Mouse (Mus musculus) heart, embryonic 14.5 days (tissue): ENCODE data around the gene Cipc. TPM values are rescaled to one million over a fixed set of nuclear protein-coding genes. Genes with fewer than 3 reads are reported as not detected.

Experiments used
- ATAC-seq: fragments of 200-750 bp; cut with Nextera tagmentation; 2 replicates; pipeline ENCODE4 v1.8.0; 2017; ENCODE audit warnings: low read depth, moderate TSS enrichment; ENCODE audit not compliant: insufficient number of reproducible peaks, insufficient read depth, low FRiP score
- H3K27ac ChIP-seq, 2 experiments: fragments of 200-500 bp in 1 of 2; fragments of 300-500 bp in 1 of 2; sonication (generic) in 1 of 2; replicated peaks in 1 of 2; 2 replicates each; pipeline ENCODE4 v1.5.1; 2012 to 2014; ENCODE audit warnings: low read depth in 2 of 2, low read length in 2 of 2, control low read depth in 1 of 2, mild to moderate bottlenecking in 1 of 2, mixed read lengths in 1 of 2; ENCODE audit not compliant: control insufficient read depth in 1 of 2, insufficient read depth in 1 of 2
- H3K27me3 ChIP-seq: fragments of 300-500 bp; sonication (generic); 2 replicates; pipeline ENCODE4 v1.6.1; 2014; ENCODE audit warnings: mild to moderate bottlenecking, low read length, control low read depth; ENCODE audit not compliant: control insufficient read depth, insufficient read depth
- H3K36me3 ChIP-seq: fragments of 300-500 bp; sonication (generic); 2 replicates; pipeline ENCODE4 v1.6.1; 2014; ENCODE audit warnings: mild to moderate bottlenecking, control low read depth, low read length, mixed read lengths; ENCODE audit not compliant: control insufficient read depth, insufficient read depth
- H3K4me1 ChIP-seq, 2 experiments: fragments of 200-500 bp in 1 of 2; fragments of 300-500 bp in 1 of 2; sonication (generic) in 1 of 2; 2 replicates each; pipeline ENCODE4 v1.6.1; 2012 to 2014; ENCODE audit warnings: low read length in 2 of 2, control low read depth in 1 of 2, mixed read lengths in 1 of 2; ENCODE audit not compliant: control insufficient read depth in 2 of 2, insufficient read depth in 2 of 2
- H3K4me2 ChIP-seq: fragments of 300-500 bp; sonication (generic); 2 replicates; pipeline ENCODE4 v1.6.1; 2014; ENCODE audit warnings: mild to moderate bottlenecking, low read length
- H3K4me3 ChIP-seq, 2 experiments: fragments of 200-500 bp in 1 of 2; fragments of 300-500 bp in 1 of 2; sonication (generic) in 1 of 2; 2 replicates each; pipeline ENCODE4 v1.5.1; 2012 to 2014; ENCODE audit warnings: low read length in 2 of 2, mild to moderate bottlenecking in 2 of 2, control low read depth in 1 of 2, low read depth in 1 of 2, moderate library complexity in 1 of 2; ENCODE audit not compliant: control insufficient read depth in 1 of 2, insufficient read depth in 1 of 2
- H3K9ac ChIP-seq: fragments of 300-500 bp; sonication (generic); 2 replicates; pipeline ENCODE4 v1.6.1; 2014; ENCODE audit warnings: mild to moderate bottlenecking, low read length
- H3K9me3 ChIP-seq: fragments of 300-500 bp; sonication (generic); 2 replicates; pipeline ENCODE4 v1.6.1; 2016; ENCODE audit warnings: low read length, control low read depth; ENCODE audit not compliant: control insufficient read depth
- WGBS: fragments of 180-500 bp; shearing (Covaris S2); extraction: QIAGEN DNeasy Blood & Tissue Kit; methylation state at CpG from one replicate; pipeline ENCODE4 v1.1.7; 2014; 5-methylcytosine and 5-hydroxymethylcytosine counted together
- polyA plus RNA-seq: library from polyadenylated mRNA; unstranded; fragments of >200 nt; fragmentation: Nextera tagmentation; extraction: Ambion mirVana; gene quantifications from 2 replicates; pipeline ENCODE4 v1.2.1, GENCODE M21; 2014

Cipc gene
- polyA plus RNA-seq, 1 experiment from 2014 or later, result 26.6 TPM

GRCm38 (mm10) chr12:86988227-86988626, 41.4 kb downstream of the Cipc start:
- Histone ChIP-seq H3K4me3 (no peak overlapping the region), H3K36me3 (no peaks in the 10 kb centered on the region), H3K4me2 (no peak overlapping the region), H3K4me1 (peaks cover 0 to 9% of the 10 kb centered on the region in 2 experiments; a peak in 3 of 4 replicates), H3K27ac (no peak overlapping the region), H3K9ac (no peak overlapping the region), H3K9me3 (no peaks in the 10 kb centered on the region), H3K27me3 (peaks cover 93% of the 10 kb centered on the region)
- ATAC-seq, result no peak
- 32% methylated on average over 16 of the region's 16 CpGs for WGBS

DNA sequence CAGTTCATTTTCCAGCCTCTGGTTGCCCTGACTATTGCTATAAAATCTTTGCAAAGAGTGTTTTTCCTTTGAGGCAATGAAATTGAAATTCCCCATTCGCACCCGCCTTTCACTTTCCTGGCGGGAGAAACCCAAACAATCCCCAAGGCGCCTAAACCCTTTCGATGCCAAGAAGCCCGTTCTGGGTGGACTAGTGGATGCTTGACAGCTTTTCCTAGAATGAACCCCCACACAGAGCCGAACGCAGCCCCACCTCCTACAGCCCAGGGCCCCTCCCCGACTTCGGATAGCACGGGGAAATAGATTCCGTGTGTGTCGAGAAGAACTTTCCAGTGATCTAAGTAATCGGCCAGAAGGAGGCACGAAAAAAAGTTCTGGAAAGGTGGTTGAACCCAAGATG, 42.5 kb downstream of the Cipc start:
- Histone ChIP-seq H3K27ac (no peak overlapping the region), H3K36me3 (no peaks in the 10 kb centered on the region), H3K9me3 (no peaks in the 10 kb centered on the region), H3K4me1 (peaks cover 0 to 9% of the 10 kb centered on the region in 2 experiments; a peak in 3 of 4 replicates), H3K4me3 (no peak overlapping the region), H3K9ac (no peak overlapping the region), H3K27me3 (peaks cover 90% of the 10 kb centered on the region), H3K4me2 (peak overlapping the region; percentile 52; the same call in 1 of the 2 replicates)
- WGBS, result 6% methylated on average over 15 of the region's 15 CpGs
- no peak for ATAC-seq

- no peak within 1 kb of the TSS for H3K27ac ChIP-seq
- no peak within 1 kb of the TSS for H3K9ac ChIP-seq
- 0 out of 2 replicates have a peak, but pooled peaks have one; percentile 24 for ATAC-seq
- WGBS, result 1% methylated on average over 51 of the region's 68 CpGs
- H3K9me3 ChIP-seq, result no peaks in the 10 kb centered on the region
- H3K4me1 ChIP-seq, result peaks cover 0 to 9% of the 10 kb centered on the region in 2 experiments; a peak in 3 of 4 replicates
- H3K4me3 ChIP-seq, result peak within 1 kb of the TSS in 1 of 2 experiments; percentile 19; a peak in 2 of 4 replicates
- no peaks in the 10 kb centered on the region for H3K36me3 ChIP-seq
- peak within 1 kb of the TSS; percentile 52 for H3K4me2 ChIP-seq
- H3K27me3 ChIP-seq, result peaks cover 83% of the 10 kb centered on the region
These were observed 43.3 kb downstream of the Cipc start, which contains the start of gene Zdhhc22 for GRCm38 (mm10) chr12:86989890-86990754. Gene Zdhhc22, minus strand, starts transcription at chr12:86990430.

- no peak overlapping the region for H3K4me2 ChIP-seq
- H3K27ac ChIP-seq, result no peak overlapping the region
- H3K4me3 ChIP-seq, result no peak overlapping the region
- no peak overlapping the region for H3K9ac ChIP-seq
- peaks cover 0 to 9% of the 10 kb centered on the region in 2 experiments; a peak in 3 of 4 replicates for H3K4me1 ChIP-seq
- 58% methylated on average over 2 of the region's 2 CpGs for WGBS
- ATAC-seq, result no peak
- H3K36me3 ChIP-seq, result no peaks in the 10 kb centered on the region
- no peaks in the 10 kb centered on the region for H3K9me3 ChIP-seq
- H3K27me3 ChIP-seq, result peaks cover 77% of the 10 kb centered on the region
These were observed 43.9 kb downstream of the Cipc start for GRCm38 (mm10) chr12:86990755-86991110.

DNA sequence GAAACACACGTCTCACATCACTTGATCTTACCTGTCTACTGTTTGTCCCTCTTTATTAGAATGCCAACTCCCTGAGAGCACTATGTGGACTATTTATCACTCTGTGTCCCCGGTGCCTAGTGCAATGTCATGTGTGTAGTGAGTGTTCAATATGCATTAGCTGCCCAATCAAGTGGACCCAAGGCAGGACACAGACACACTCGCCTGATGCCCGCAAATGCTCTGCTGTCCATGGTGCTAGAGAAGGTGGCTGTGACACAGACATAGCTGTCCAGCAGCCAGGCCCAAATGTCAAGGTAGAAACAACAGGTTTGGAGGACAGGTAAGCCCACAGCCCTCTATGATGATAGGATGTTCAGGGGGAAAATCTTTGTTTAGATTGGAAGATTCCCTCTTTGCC, 47.3 kb downstream of the Cipc start:
- 31% methylated on average over 4 of the region's 4 CpGs for WGBS
- Histone ChIP-seq H3K27me3 (peaks cover 44% of the 10 kb centered on the region), H3K4me2 (no peak overlapping the region), H3K4me1 (peaks cover 0 to 9% of the 10 kb centered on the region in 2 experiments; a peak in 3 of 4 replicates), H3K9me3 (no peaks in the 10 kb centered on the region), H3K36me3 (no peaks in the 10 kb centered on the region), H3K27ac (no peak overlapping the region), H3K4me3 (no peak overlapping the region), H3K9ac (no peak overlapping the region)
- no peak for ATAC-seq

DNA sequence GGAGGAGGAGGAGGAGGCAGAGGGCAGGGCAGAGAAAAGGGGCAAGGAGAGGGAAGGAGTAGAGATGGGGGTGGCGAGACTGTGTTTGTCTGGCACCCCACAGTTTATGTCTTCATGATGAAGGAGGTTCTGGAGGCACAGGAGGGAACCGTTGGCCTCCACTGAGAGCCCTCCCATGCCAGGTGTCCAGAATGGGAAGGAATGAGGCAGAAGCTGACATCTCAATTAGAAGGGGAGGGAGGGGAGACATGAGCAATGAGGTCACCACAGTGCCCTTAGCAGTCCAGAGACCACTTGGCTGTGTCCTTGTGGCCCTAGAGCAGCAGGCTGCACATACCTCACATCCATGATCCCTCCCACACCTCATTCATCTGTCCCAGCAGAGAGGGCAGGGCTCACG, 47.9 kb downstream of the Cipc start:
- no peak overlapping the region for H3K9ac ChIP-seq
- peaks cover 0 to 12% of the 10 kb centered on the region in 2 experiments; a peak in 3 of 4 replicates for H3K4me1 ChIP-seq
- H3K4me3 ChIP-seq, result no peak overlapping the region
- H3K27me3 ChIP-seq, result peaks cover 37% of the 10 kb centered on the region
- H3K9me3 ChIP-seq, result no peaks in the 10 kb centered on the region
- no peak overlapping the region for H3K4me2 ChIP-seq
- no peaks in the 10 kb centered on the region for H3K36me3 ChIP-seq
- H3K27ac ChIP-seq, result no peak overlapping the region
- no peak for ATAC-seq
- 46% methylated on average over 3 of the region's 3 CpGs for WGBS

DNA sequence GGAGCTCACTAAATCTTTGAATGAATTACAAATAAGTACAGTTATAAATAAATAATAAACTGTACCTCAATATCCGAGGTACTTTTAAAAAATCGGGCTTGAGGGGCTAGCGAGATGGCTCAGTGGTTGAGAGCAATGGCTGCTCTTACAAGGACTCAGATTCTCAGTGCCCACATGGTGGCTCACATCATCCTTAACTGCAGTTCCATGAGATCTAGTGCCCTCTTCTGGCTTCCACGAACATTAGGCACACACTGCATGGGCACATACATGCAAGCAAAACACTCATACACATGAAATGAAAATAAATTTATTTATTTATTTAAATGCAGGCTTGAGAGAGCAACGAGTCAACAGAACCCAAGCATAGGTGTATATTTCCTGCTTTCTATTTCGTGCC, 49.1 kb downstream of the Cipc start:
- Histone ChIP-seq H3K4me1 (peaks cover 4 to 13% of the 10 kb centered on the region in 2 experiments; a peak in 3 of 4 replicates), H3K4me3 (no peak overlapping the region), H3K4me2 (no peak overlapping the region), H3K9me3 (no peaks in the 10 kb centered on the region), H3K27me3 (peaks cover 26% of the 10 kb centered on the region), H3K27ac (no peak overlapping the region), H3K36me3 (no peaks in the 10 kb centered on the region), H3K9ac (no peak overlapping the region)
- WGBS, result 64% methylated on average over 6 of the region's 6 CpGs
- ATAC-seq, result no peak
